In the genomic region with DNA sequence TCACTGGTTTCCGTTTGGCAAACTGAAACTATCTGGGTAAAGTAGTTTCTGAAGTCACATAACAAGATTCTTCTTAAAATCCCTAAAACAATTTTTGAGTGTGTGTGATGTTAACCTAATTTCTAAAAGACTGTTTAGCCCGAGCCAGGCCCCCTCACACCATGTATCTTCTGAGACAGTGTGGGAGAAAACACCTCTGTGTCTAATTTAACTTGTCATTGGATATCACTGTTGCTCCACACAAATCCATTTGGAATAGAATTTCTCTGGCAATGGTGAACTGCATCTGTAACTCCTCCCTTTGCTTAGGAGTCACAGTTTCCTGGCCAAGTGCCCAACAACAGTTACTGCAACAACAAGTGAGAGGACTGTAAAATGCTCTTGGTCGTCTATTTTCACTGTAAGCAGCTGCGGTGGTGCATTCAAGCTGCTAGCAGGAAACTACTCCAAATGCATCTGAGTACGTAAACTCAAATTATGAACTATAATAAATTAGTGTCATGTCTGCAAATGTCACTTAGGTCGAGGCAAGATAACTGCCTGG, we compare ENCODE assay signal across 9 mouse cellular contexts.
DNase-seq lines count a peak whose midpoint lies in the region; ATAC-seq and TF ChIP-seq lines count a peak whose summit lies in the region.
"Had no signal": no experiment of that assay in that cellular context is flagged by ENCODE, and none has a peak within 500 bp of the region (broad histone marks: within the 10 kb centered on the region; RNA-seq: fewer than 3 reads in every experiment).

No protein-coding gene starts in this region.

- H3K9ac ChIP-seq in limb, embryonic 12.5 days (replicated peaks), result no peak overlapping the region
- H3K9ac ChIP-seq in heart, adult 2 months (ENCODE audit: low read depth, low read length), result no peak overlapping the region
- no peak overlapping the region for H3K9ac ChIP-seq in forebrain, embryonic 13.5 days
- H3K9ac ChIP-seq: stomach, embryonic 15.5 days had no signal

- TF ChIP-seq CTCF in heart, adult 2 months (IDR thresholded peaks at IDR 0.05), result no peak

- no peak for DNase-seq in limb, embryonic 10.5 days (ENCODE audit: low spot score)
- peak; percentile 88 for DNase-seq in adrenal gland, adult 8-10 months
- peak; percentile 74 to 84 for DNase-seq in heart, adult 2 months
- peak; percentile 90 for DNase-seq in kidney, postnatal 10 days
- peak; percentile 49 to 76 for DNase-seq in urinary bladder, postnatal 36 days (ENCODE audit: low spot score in 2 of 2)

- H3K4me1 ChIP-seq in limb, embryonic 12.5 days (replicated peaks), result peaks cover 20% of the 10 kb centered on the region
- no peaks in the 10 kb centered on the region for H3K4me1 ChIP-seq in limb, embryonic 10.5 days
- H3K4me1 ChIP-seq in heart, adult 2 months (ENCODE audit: control insufficient read depth, insufficient read depth, low read length), result peaks cover 14% of the 10 kb centered on the region
- peaks cover 16% of the 10 kb centered on the region; the same call in 1 of the 2 replicates for H3K4me1 ChIP-seq in forebrain, embryonic 13.5 days

- H3K4me2 ChIP-seq in limb, embryonic 12.5 days, result no peak overlapping the region
- H3K4me2 ChIP-seq in forebrain, embryonic 13.5 days, result no peak overlapping the region
- H3K4me2 ChIP-seq: stomach, embryonic 15.5 days had no signal

- no peak for ATAC-seq in limb, embryonic 12.5 days (ENCODE audit: insufficient number of reproducible peaks, insufficient read depth, low FRiP score, low TSS enrichment, low read depth)
- ATAC-seq in megakaryocyte-erythroid progenitor cell, adult 5-6 weeks (replicated peaks; ENCODE audit: low FRiP score, low TSS enrichment, poor library complexity, severe bottlenecking), result 0 out of 2 replicates have a peak, but pooled peaks have one; percentile 21
- ATAC-seq in forebrain, embryonic 13.5 days, result no peak

- H3K27ac ChIP-seq in limb, embryonic 12.5 days, result 0 out of 2 replicates have a peak overlapping the region, but pooled peaks have one; percentile 41
- no peak overlapping the region for H3K27ac ChIP-seq in limb, embryonic 10.5 days
- peak overlapping the region; percentile 74 for H3K27ac ChIP-seq in heart, adult 2 months
- H3K27ac ChIP-seq in forebrain, embryonic 13.5 days, result no peak overlapping the region; the same call in 1 of the 2 replicates
- H3K27ac ChIP-seq: stomach, embryonic 15.5 days had no signal

- no peaks in the 10 kb centered on the region for H3K36me3 ChIP-seq in limb, embryonic 12.5 days
- H3K36me3 ChIP-seq in limb, embryonic 10.5 days, result no peaks in the 10 kb centered on the region
- H3K36me3 ChIP-seq in heart, adult 2 months (ENCODE audit: control insufficient read depth, insufficient read depth, low read length), result peaks cover 12% of the 10 kb centered on the region
- no peaks in the 10 kb centered on the region for H3K36me3 ChIP-seq in forebrain, embryonic 13.5 days (ENCODE audit: poor library complexity, severe bottlenecking)
- H3K36me3 ChIP-seq: stomach, embryonic 15.5 days had no signal

- peaks cover 2% of the 10 kb centered on the region for H3K79me2 ChIP-seq in heart, adult 2 months (replicated peaks; ENCODE audit: control insufficient read depth, insufficient read depth, low read length)

- no peaks in the 10 kb centered on the region for H3K9me3 ChIP-seq in limb, embryonic 12.5 days
- H3K9me3 ChIP-seq in limb, embryonic 10.5 days (replicated peaks), result no peaks in the 10 kb centered on the region
- H3K9me3 ChIP-seq in forebrain, embryonic 13.5 days (replicated peaks), result no peaks in the 10 kb centered on the region
- H3K9me3 ChIP-seq: stomach, embryonic 15.5 days had no signal

- TF ChIP-seq EP300 in heart, adult 2 months (IDR thresholded peaks at IDR 0.05; ENCODE audit: insufficient read depth, low read depth, low read length), result no peak

- intact Hi-C loops in heart, adult 2 months (cut with DNase I), result no loop called here

- H3K4me3 ChIP-seq in limb, embryonic 12.5 days (replicated peaks), result no peak overlapping the region
- no peak overlapping the region for H3K4me3 ChIP-seq in limb, embryonic 10.5 days
- no peak overlapping the region for H3K4me3 ChIP-seq in heart, adult 2 months
- no peak overlapping the region for H3K4me3 ChIP-seq in forebrain, embryonic 13.5 days
- H3K4me3 ChIP-seq: stomach, embryonic 15.5 days had no signal

- no peaks in the 10 kb centered on the region for H3K27me3 ChIP-seq in limb, embryonic 12.5 days
- no peaks in the 10 kb centered on the region for H3K27me3 ChIP-seq in limb, embryonic 10.5 days (ENCODE audit: low read depth, poor library complexity, severe bottlenecking)
- no peaks in the 10 kb centered on the region for H3K27me3 ChIP-seq in heart, adult 2 months (ENCODE audit: control insufficient read depth, insufficient read depth, low read length)
- H3K27me3 ChIP-seq in forebrain, embryonic 13.5 days, result no peaks in the 10 kb centered on the region
- H3K27me3 ChIP-seq: stomach, embryonic 15.5 days had no signal

- 60% methylated on average over 6 of the region's 6 CpGs for WGBS in limb, embryonic 12.5 days
- WGBS in limb, embryonic 10.5 days, result 71% methylated on average over 6 of the region's 6 CpGs
- WGBS in heart, adult 2 months, result 7% methylated on average over 6 of the region's 6 CpGs
- WGBS in forebrain, embryonic 13.5 days, result 70% methylated on average over 6 of the region's 6 CpGs

- 0 out of 2 replicates have a peak, but pooled peaks have one; percentile 16 for TF ChIP-seq POLR2A in heart, adult 2 months (IDR thresholded peaks at IDR 0.05; ENCODE audit: insufficient read depth, low read depth, low read length)

Comparison
In these comparisons a context has a peak if more than half of its experiments do, and no peak if none do; other contexts are left out.
1. H3K27ac ChIP-seq: peak in limb, embryonic 12.5 days (single experiment) and heart, adult 2 months (single experiment); none in limb, embryonic 10.5 days (single experiment) and forebrain, embryonic 13.5 days (single experiment).